Mouse (Mus musculus) urinary bladder, postnatal 14 days (tissue): Measurements from ENCODE around the gene Hes5.

Experiments
- DNase-seq: peaks from one replicate; pipeline ENCODE4 v3.0.0; 2021; ENCODE audit warnings: low spot score

Gene Hes5

DNA sequence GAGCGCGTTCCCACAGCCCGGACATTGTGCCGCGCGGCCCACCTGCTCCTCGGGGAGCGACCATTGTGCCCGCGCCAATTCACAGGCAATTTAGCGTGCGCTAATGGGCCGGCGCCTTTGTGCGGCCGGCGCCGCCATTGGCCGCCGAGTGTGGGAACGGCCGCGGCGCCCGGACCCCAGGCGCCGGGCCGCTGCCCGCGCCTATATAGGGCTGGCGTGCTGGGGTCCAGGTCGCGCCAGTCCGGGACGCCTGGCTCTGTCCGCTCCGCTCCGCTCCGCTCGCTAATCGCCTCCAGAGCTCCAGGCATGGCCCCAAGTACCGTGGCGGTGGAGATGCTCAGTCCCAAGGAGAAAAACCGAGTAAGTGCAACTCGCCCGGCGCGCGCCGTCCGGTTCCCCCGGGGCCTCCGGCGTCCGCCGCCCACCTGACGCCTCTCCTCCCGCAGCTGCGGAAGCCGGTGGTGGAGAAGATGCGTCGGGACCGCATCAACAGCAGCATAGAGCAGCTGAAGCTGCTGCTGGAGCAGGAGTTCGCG, at the start of gene Hes5:
Hes5 (plus strand) TSS at position 234 of the 536 bp plus-strand sequence.
- no peak for DNase-seq

- DNase-seq, result no peak
These were observed 49.1 kb upstream of the Hes5 start for GRCm38 (mm10) chr4:154911644-154912043.

DNA sequence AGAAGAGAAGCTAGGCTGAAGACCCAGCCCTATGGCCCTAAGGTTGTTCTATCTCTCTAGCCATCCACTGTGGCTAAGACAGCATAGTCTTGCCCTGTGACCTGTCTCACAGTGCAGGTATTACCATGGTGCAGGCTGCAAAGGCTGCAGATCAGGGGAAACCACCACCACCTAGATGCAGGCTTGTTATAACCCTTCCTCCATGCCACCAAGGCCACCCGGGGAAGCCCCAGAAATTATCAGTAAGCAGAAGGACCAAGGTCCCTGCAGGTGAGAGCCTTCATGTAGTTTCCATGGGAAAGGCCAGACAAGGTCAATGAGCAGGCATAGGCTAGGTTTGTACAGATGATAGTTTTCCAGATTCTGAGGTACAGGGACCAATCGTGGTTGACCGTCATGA, 46.9 kb upstream of the Hes5 start:
- no peak for DNase-seq

DNA sequence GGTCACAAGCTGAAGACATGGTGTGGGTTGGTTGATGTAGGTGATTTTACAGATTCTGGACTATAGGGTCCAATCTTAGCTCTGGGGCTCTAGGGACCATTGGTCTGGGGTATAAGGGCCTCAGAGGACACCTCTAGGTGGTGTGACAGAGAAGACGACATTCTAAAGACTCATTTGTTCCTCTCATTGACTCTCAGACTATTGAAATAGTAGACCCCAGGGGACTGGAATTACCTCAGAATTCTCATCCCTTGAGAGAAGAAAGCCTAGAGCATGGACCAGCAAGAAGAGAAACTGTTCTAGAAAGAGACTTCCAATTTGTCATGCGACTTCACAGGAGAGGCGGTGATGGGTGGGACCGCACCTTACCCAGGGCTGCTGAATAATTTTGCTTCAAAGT, 46.5 kb upstream of the Hes5 start:
- DNase-seq, result no peak

- no peak for DNase-seq
These were observed 46.0 kb upstream of the Hes5 start for GRCm38 (mm10) chr4:154914707-154915106.

GRCm38 (mm10) chr4:154915286-154915685, 45.4 kb upstream of the Hes5 start:
- DNase-seq, result no peak

DNA sequence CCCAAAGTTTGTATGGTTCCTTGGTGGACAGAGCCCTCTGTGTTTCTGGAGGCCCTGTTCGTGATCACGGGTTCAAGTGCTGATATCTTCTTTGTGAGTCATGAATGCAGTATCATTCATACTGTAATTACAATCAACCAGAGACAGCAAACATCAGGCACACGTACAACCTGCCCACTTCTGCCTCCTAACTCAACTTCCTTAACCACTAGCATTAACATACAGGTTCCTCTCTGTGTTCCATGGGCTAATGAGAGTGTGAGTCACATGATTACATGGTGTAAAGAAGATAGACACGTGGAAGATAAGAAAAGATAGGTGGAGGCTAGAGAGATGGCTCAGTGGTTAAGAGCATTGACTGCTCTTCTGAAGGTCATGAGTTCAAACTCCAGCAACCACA, 44.1 kb upstream of the Hes5 start:
- no peak for DNase-seq

GRCm38 (mm10) chr4:154922291-154922690, 38.4 kb upstream of the Hes5 start:
- DNase-seq, result no peak

GRCm38 (mm10) chr4:154922931-154923330, 37.8 kb upstream of the Hes5 start:
- no peak for DNase-seq

DNA sequence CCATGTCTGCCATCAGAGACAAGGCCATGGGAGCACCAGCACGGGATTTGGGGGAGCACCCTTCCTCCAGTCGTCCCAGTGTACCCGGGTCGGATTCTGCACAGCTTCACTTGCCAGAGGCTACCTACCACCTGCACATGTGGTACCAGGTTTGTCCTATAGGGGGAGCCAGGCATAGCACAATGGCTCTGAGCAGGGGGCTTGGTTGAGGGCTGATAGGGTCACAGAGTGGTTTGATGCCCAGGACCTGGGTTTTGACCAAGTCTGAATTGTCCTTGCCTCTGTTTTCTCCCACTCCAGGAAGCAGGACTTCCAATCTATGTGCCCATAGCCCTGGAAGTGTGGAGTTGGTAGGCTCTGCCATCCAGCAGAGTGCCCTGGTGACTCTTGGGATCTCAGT, 35.3 kb upstream of the Hes5 start:
- DNase-seq, result no peak

DNA sequence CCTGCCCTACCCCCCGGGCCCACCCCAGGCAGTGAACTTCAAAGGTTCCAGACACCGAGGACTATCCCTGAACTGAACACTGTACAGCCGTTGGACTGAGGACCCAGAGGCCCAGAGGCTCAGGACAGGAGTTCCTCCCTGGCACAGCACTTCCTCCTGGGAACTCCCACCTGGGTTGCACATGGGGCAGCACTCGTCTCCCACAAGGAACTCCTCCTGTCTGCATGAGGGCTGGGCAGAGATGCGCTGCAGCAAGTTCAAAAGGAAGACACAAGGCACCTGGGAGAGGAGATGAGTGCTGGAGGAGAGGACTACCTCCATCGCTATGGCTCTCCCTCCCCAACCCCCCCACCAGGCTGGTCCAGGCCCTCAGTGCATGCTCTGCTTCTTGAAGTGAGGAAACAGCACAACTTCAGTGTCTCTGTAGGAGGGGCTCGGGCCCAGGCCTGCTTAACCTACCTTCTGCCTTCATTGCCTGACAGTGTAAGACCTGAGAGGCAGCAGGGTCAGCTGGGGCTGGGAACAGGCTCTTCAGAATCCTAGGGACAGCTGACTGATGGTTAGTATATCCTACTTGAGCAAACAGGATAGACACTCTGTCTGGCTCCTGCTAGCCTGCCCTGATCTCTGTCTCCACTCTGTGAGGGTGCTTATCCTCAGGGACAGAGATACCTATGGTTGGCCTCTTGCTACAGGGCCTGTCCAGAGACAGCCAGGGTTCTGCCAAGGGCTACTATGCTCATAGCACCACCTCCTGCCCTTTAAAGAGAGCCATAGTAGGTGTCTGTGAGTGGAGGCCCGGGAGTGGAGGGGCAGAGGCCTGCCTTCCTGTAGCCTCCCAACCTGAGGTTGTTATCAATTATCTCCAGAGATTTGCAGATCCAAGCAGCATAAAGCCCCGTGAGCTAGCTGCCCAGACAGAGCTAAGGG, 33.5 kb upstream of the Hes5 start:
- no peak for DNase-seq

GRCm38 (mm10) chr4:154927899-154928337, 32.8 kb upstream of the Hes5 start:
- peak; percentile 55 for DNase-seq

GRCm38 (mm10) chr4:154928395-154929087, 32.2 kb upstream of the Hes5 start, which contains the start of gene Tnfrsf14:
TSS of gene Tnfrsf14 (minus strand) at chr4:154928563.
- DNase-seq, result no peak

GRCm38 (mm10) chr4:154929088-154929660, 31.5 kb upstream of the Hes5 start:
- no peak for DNase-seq

DNA sequence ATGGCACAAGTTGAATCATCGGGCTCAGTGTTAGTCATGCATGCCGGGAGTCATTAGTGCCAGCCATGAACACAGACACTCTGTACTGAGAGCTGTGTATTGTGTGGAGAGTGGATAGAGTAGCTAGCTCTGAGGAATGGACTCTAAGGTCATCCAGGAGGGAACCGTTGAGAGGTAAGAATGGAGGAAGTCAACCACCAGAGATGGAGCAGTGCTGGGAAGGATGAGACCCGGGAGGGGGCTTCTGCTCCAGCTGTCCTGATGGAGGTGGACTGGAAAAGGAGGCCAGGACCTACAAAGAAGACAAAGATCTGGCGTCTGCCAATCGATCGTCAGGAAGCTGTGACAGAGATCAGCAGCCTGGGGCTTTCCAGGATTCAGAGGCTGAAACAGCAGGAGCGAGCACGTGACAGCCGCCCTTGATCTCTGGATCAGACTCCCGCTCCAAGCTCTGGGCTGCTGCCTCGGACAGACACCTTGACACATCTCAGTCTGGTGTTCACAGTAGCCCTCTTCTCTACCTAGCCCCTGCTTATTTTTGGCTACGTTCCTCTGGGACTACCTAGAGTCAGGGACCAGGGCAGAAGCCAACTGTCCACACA, 27.3 kb upstream of the Hes5 start:
- DNase-seq, result no peak

- DNase-seq, result no peak
These were observed 25.9 kb upstream of the Hes5 start for GRCm38 (mm10) chr4:154934800-154935199.

- DNase-seq, result no peak
These were observed 24.9 kb upstream of the Hes5 start for GRCm38 (mm10) chr4:154935788-154936187.

- no peak for DNase-seq
These were observed 24.0 kb upstream of the Hes5 start for GRCm38 (mm10) chr4:154936542-154937255.

GRCm38 (mm10) chr4:154937746-154938145, 23.0 kb upstream of the Hes5 start:
- no peak for DNase-seq

DNA sequence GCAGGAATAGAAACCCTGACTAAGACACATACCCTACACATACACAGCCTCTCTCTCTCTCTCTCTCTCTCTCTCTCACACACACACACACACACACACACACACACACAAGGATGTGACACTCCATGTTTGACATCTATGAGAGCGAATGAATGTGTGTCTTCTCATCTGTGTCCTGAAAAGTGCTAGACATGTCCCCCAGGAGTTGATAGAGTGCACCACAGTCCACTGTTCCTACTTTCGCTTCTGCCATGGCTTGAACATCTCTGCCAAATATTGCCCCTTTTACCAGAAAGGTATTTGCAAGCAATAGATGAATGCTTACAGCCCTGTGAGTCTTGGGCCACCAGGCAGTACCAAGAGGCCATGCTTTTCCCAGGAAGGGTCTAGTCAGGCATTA, 20.6 kb upstream of the Hes5 start:
- DNase-seq, result no peak

GRCm38 (mm10) chr4:154941831-154942230, 18.9 kb upstream of the Hes5 start:
- no peak for DNase-seq
